Mouse (Mus musculus): ENCODE measurements around the gene Pf4.

DNA sequence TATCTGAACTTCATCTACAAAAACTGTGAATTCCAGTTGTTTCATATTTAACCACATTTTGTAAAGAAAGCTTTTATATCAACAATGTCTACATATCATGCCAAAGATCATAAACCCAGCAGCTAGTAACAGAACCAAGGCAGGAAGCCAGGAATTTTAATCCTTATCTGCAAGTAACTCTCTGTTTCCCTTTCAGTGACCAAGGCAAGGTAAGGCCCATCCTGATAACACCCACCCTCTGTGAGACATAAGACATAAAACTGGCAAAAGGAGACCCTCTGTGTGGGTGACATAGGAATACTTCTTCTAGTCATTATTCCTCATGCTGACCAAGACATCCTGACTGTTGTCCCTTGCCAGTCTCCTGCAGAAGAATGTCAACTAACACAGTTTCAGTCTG lies 32.3 kb downstream of the Pf4 start:
- TF ChIP-seq CTCF (IDR thresholded peaks at IDR 0.05; ENCODE audit: low read depth) (no peak), EP300 (IDR thresholded peaks at IDR 0.05; ENCODE audit: low read depth) (no peak)
